Mouse (Mus musculus) midbrain, embryonic 13.5 days (tissue): ENCODE measurements around the gene Trmt2a. TPM values are rescaled to one million over a fixed set of nuclear protein-coding genes. Genes with fewer than 3 reads are reported as not detected.

Experiments
- ATAC-seq: fragments of 200-750 bp; cut with Nextera tagmentation; 2 replicates; pipeline ENCODE4 v1.8.0; 2017; ENCODE audit warnings: mild to moderate bottlenecking, moderate TSS enrichment, moderate library complexity
- H3K27ac ChIP-seq: fragments of 300-500 bp; sonication (generic); 2 replicates; pipeline ENCODE4 v1.5.1; 2015; ENCODE audit warnings: inconsistent platforms, mild to moderate bottlenecking, moderate library complexity
- H3K27me3 ChIP-seq: fragments of 300-500 bp; sonication (generic); 2 replicates; pipeline ENCODE4 v1.6.1; 2015; ENCODE audit warnings: mild to moderate bottlenecking, inconsistent platforms
- H3K36me3 ChIP-seq: fragments of 300-500 bp; sonication (generic); 2 replicates; pipeline ENCODE4 v1.6.1; 2015; ENCODE audit warnings: mild to moderate bottlenecking, inconsistent platforms
- H3K4me1 ChIP-seq: fragments of 300-500 bp; sonication (generic); replicated peaks from 2 replicates; pipeline ENCODE4 v1.6.1; 2015; ENCODE audit warnings: inconsistent platforms
- H3K4me2 ChIP-seq: fragments of 300-500 bp; sonication (generic); replicated peaks from 2 replicates; pipeline ENCODE4 v1.6.1; 2015; ENCODE audit warnings: moderate library complexity, mild to moderate bottlenecking, inconsistent platforms
- H3K4me3 ChIP-seq: fragments of 300-500 bp; sonication (generic); replicated peaks from 2 replicates; pipeline ENCODE4 v1.5.1; 2015; ENCODE audit warnings: mild to moderate bottlenecking, inconsistent platforms
- H3K9ac ChIP-seq: fragments of 300-500 bp; sonication (generic); replicated peaks from 2 replicates; pipeline ENCODE4 v1.6.1; 2015; ENCODE audit warnings: mild to moderate bottlenecking, inconsistent platforms
- H3K9me3 ChIP-seq: fragments of 300-500 bp; sonication (generic); 2 replicates; pipeline ENCODE4 v1.6.1; 2016; ENCODE audit warnings: mild to moderate bottlenecking, inconsistent platforms
- WGBS: fragments of 180-500 bp; shearing (Covaris S2); methylation state at CpG from one replicate; pipeline ENCODE4 v1.1.7; 2015; 5-methylcytosine and 5-hydroxymethylcytosine counted together
- polyA plus RNA-seq: library from polyadenylated mRNA; unstranded; fragments of >200 nt; fragmentation: Nextera tagmentation; extraction: Ambion mirVana; gene quantifications from 2 replicates; pipeline ENCODE4 v1.2.1, GENCODE M21; 2015

Trmt2a gene
- polyA plus RNA-seq = 100 and 115 TPM in 2 replicates

DNA sequence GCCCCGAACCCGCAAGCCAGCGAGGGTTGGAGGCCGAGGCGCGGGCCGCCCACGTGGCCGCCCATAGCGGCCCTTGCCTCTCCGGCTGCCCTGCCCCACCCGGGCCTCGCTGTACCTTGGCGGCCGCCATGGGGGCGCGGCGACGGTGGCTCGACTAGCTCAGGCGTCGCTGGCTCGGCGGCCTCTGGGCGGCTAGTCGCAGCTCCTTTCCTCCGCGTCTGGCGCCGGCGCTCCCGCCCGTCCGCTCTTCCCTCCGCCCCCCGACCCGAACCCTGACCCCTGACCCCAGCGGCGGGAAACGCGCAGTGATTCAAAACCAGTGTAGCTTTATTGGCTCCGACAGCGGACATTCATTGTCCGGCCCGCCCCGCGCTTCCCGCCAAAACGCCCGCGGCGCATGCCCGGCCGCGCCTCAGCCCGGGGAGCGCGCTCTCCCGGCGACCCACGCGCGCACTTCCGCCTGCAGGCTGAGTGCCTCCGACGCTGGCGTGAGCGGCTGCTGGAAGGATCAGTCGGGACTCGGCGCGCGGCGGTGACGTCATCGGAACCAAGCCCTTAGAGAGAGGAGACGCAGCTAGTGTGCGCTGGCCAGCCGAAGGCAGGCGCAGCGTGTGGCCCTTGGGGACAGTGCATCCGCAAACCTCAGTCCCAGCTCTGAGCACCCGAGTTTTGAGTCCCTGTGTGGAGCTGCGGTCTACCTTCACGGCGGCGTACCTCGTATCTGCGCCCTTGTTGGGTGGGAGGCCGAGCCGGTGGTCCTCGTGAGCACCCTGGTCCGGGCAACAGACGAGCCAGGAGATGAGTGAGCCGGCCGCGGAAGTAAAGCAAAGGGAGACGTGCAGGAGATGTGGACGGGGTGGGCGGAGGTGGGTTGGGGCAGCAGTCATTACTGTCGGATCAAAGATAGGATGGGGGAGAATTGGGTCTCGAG lies at the start of gene Trmt2a, which contains the start of gene Ranbp1:
TSS of gene Trmt2a (plus strand) at position 247 of the 931 bp plus-strand sequence.
TSS of gene Ranbp1 (minus strand) at position 300 of the 931 bp plus-strand sequence.
- ATAC-seq = peak; percentile 97
- H3K9me3 ChIP-seq = no peaks in the 10 kb centered on the region
- peak within 1 kb of the TSS; percentile 90 for H3K4me2 ChIP-seq
- H3K36me3 ChIP-seq = peaks cover 64% of the 10 kb centered on the region
- peak within 1 kb of the TSS; percentile 94 for H3K4me3 ChIP-seq
- peak within 1 kb of the TSS; percentile 87 for H3K9ac ChIP-seq
- no peaks in the 10 kb centered on the region for H3K27me3 ChIP-seq
- under 1% methylated on average over 102 of the region's 102 CpGs for WGBS
- H3K27ac ChIP-seq = peak within 1 kb of the TSS; percentile 89
- peaks cover 50% of the 10 kb centered on the region for H3K4me1 ChIP-seq

DNA sequence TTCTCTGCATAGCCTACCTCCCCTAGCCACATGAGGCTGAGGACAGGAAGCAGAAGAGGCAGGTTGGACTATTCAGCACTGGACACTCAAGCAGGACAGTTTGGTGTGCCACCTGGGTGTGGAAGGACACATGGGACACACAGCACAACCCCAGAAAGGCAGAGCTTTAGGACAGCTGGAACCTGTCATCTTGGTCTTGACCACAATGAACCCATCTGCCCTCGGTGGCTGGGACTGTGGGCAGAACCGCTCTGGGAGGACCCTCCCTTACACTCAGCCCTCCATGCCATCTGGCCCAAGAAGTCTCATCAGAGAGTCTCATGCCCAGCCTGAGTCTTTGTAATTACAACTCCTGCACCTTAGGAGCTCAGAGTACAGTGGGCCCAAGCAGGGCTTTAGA lies 48.4 kb upstream of the Trmt2a start:
- no peaks in the 10 kb centered on the region for H3K9me3 ChIP-seq
- H3K27ac ChIP-seq = 0 out of 2 replicates have a peak overlapping the region, but pooled peaks have one; percentile 70
- WGBS = 90% methylated on average over 2 of the region's 2 CpGs
- no peaks in the 10 kb centered on the region for H3K36me3 ChIP-seq
- no peak overlapping the region for H3K4me3 ChIP-seq
- H3K27me3 ChIP-seq = no peaks in the 10 kb centered on the region
- H3K4me1 ChIP-seq = peaks cover 51% of the 10 kb centered on the region
- no peak for ATAC-seq
- no peak overlapping the region for H3K9ac ChIP-seq
- no peak overlapping the region for H3K4me2 ChIP-seq

DNA sequence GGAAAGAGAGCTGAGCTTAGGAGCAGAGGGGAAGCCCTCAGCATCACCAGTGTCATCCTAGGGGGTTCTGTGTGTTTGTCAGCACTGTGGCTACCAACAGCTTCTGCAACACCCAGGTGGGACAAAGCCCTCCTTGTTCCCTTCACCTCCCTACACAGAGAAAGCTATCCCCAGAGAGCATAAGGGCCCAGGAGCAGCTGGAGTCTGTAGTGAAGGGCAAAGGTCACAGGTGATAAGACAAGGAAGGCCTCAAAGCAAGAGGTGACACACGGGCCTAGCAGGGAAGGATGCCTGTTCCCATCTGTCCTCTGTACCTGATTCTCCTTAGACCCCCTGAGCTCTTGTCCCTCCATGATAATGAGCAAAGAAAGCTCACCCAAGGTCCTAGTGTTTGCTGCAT lies 46.9 kb upstream of the Trmt2a start:
- H3K4me2 ChIP-seq = no peak overlapping the region
- no peak for ATAC-seq
- H3K27me3 ChIP-seq = no peaks in the 10 kb centered on the region
- H3K4me1 ChIP-seq = peaks cover 50% of the 10 kb centered on the region
- H3K9me3 ChIP-seq = no peaks in the 10 kb centered on the region
- H3K36me3 ChIP-seq = no peaks in the 10 kb centered on the region
- H3K9ac ChIP-seq = no peak overlapping the region
- H3K4me3 ChIP-seq = no peak overlapping the region
- no peak overlapping the region for H3K27ac ChIP-seq
- WGBS = 64% methylated on average over 1 of the region's 1 CpGs

DNA sequence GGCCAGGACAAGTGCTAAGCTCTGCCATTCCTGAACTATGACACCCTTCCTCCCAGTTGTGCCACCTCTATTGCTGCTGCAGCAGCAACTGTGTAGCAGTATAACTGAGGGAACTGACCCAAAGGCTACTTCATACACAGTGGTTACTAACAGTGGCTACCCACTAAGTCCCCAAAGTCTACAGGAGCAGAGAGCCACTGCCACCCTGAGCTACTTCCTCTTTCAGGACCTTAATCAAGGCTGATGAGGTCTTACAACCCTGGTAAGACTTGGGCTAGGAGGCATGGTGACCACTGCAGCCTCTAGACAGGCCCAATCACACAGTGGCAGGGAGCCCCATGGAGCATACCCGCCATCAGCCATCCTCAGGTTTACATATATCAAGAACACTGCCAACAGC lies 46.4 kb upstream of the Trmt2a start:
- 94% methylated on average over 1 of the region's 1 CpGs for WGBS
- no peaks in the 10 kb centered on the region for H3K9me3 ChIP-seq
- H3K27ac ChIP-seq = no peak overlapping the region
- H3K4me3 ChIP-seq = no peak overlapping the region
- H3K36me3 ChIP-seq = no peaks in the 10 kb centered on the region
- no peak overlapping the region for H3K9ac ChIP-seq
- no peak for ATAC-seq
- no peak overlapping the region for H3K4me2 ChIP-seq
- peaks cover 50% of the 10 kb centered on the region for H3K4me1 ChIP-seq
- H3K27me3 ChIP-seq = no peaks in the 10 kb centered on the region

DNA sequence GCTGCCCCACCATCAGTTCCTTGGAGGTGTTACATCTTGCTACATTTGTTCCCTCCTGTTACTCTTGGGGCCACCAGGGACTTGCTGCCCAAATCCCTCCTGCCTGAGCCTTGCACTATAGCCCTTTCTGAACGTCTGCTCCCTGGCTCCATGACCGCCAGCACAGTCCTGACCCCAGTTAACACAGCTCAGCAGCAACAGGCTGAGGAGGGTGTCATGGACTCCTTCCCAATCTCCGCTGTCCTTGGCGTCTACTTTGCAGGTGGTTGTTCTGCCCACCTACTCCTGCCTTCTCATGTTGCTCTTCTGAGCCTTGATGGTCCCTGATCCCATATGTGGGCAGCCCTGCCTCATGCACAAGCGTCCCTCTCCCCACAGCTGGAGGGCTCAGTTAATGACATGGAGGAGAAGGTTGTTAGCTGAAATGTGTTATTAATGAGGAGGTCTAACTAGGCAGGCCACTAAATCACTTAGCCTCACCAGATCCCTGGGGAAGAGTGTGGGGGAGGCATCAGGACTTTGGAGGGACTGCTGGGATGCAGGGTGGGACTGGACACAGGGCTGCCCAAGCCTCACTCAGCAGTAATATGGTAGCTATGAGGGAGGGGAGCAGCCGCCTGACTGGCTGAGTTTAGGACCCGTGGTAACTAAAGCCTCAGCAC lies 44.9 kb upstream of the Trmt2a start:
- H3K4me2 ChIP-seq = no peak overlapping the region
- H3K4me1 ChIP-seq = peaks cover 35% of the 10 kb centered on the region
- H3K36me3 ChIP-seq = no peaks in the 10 kb centered on the region
- H3K4me3 ChIP-seq = no peak overlapping the region
- no peaks in the 10 kb centered on the region for H3K27me3 ChIP-seq
- no peak overlapping the region for H3K27ac ChIP-seq
- WGBS = 63% methylated on average over 7 of the region's 7 CpGs
- H3K9ac ChIP-seq = no peak overlapping the region
- no peaks in the 10 kb centered on the region for H3K9me3 ChIP-seq
- 0 out of 2 replicates have a peak, but pooled peaks have one; percentile 17 for ATAC-seq

DNA sequence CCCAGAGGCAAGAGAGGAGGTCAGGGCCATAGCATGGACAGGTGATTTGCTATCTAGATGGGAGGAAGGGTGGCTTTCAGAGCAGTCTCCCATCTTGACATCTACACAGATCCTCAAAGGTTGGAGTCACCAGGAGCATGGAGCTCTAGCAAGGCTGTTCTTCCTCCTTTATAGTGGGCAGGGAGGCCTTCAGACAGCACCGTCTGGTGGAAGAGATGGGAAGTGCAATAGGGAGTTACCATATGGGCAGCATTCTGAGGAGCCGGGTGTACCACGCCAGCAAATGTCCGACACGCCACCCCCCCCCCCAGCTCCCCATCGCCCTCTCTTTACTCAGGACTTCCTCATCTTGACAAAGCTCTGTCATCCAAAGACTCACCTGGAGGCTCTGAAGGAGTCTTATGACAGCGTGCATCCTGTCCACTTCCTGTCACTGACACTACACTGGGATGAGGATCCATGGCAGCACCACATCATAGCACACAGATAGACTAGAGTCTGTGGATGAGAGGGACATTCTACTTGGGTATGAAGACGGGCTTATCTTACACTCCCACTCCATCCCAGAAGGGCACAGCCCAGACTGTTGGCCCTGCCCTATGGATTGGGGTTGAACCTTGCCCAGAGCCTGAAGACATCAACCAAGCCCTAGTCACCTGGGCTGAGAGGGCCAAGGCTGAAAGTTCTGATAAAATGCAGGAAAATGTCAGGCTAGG lies 37.6 kb upstream of the Trmt2a start:
- no peaks in the 10 kb centered on the region for H3K36me3 ChIP-seq
- H3K9ac ChIP-seq = peak overlapping the region; percentile 14; the same call in 1 of the 2 replicates
- H3K27me3 ChIP-seq = peaks cover 6% of the 10 kb centered on the region; the same call in 1 of the 2 replicates
- 21% methylated on average over 8 of the region's 8 CpGs for WGBS
- no peaks in the 10 kb centered on the region for H3K9me3 ChIP-seq
- ATAC-seq = no peak
- no peak overlapping the region for H3K4me3 ChIP-seq
- H3K27ac ChIP-seq = no peak overlapping the region
- peaks cover 50% of the 10 kb centered on the region for H3K4me1 ChIP-seq
- no peak overlapping the region for H3K4me2 ChIP-seq

DNA sequence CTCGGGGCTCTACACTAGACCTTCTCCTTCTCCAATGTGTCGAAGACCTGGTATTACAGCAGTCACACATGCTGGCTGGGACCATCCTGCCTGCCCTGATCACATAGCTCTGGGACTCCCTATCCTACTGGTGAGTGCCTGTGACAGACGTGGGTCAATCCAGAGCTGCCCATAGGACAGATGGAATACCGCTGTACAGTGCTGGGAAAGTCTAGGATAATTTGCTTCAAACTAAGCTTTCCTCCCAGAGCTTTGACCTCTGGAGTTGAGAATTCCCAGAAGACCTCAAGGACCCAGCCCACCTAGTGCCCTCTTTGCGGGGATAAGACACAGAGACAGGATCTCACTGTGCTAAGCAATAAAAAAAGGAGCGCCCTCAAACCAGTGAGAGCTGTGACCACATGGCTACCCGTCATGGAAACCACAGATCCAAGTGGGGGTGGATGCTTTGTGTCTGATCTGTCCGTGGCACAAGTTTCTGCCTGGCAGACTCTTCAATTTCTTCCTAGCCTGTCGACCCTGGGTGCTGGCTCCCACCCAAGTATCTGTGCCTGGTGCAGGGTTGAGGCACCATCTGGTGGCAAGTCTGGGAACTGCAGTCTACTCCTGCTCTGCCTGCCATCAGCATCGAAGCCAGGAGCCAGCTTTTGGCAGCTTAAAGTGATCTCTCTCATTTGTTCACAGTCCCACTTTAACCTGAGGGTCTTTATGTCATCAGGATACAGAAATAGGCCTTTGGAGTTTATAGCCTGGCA lies 36.9 kb upstream of the Trmt2a start:
- no peaks in the 10 kb centered on the region for H3K9me3 ChIP-seq
- H3K36me3 ChIP-seq = no peaks in the 10 kb centered on the region
- H3K4me3 ChIP-seq = no peak overlapping the region
- 0 out of 2 replicates have a peak overlapping the region, but pooled peaks have one; percentile 95 for H3K27ac ChIP-seq
- H3K4me1 ChIP-seq = peaks cover 56% of the 10 kb centered on the region
- H3K27me3 ChIP-seq = peaks cover 6% of the 10 kb centered on the region; the same call in 1 of the 2 replicates
- 50% methylated on average over 10 of the region's 10 CpGs for WGBS
- H3K9ac ChIP-seq = peak overlapping the region; percentile 14; the same call in 1 of the 2 replicates
- no peak for ATAC-seq
- no peak overlapping the region for H3K4me2 ChIP-seq

DNA sequence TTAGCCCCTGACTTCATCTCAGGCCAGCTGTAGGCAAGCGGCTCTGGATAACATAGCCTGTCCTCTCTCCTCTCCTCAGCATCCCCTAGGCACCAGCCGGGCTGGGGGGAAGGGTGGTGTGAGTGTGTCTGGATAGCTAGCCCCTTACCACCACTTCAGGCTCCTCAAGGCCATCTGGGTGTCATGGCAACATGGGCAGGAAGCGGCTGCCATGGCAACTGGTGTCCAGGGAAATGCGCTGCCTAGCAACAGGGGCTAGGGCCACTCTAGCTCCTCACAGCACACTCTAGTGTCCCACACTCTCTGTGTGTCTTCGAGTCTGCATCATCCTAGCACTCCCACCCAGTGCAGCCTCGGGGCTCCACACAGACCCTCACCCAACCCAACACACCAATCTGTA lies 34.8 kb upstream of the Trmt2a start:
- WGBS = 11% methylated on average over 6 of the region's 6 CpGs
- Histone ChIP-seq H3K27me3 (peaks cover 6% of the 10 kb centered on the region; the same call in 1 of the 2 replicates), H3K4me3 (peak overlapping the region; percentile 35), H3K9ac (peak overlapping the region; percentile 64), H3K27ac (peak overlapping the region; percentile 95), H3K36me3 (no peaks in the 10 kb centered on the region), H3K4me1 (peaks cover 62% of the 10 kb centered on the region), H3K4me2 (peak overlapping the region; percentile 61), H3K9me3 (no peaks in the 10 kb centered on the region)
- ATAC-seq = peak; percentile 97

DNA sequence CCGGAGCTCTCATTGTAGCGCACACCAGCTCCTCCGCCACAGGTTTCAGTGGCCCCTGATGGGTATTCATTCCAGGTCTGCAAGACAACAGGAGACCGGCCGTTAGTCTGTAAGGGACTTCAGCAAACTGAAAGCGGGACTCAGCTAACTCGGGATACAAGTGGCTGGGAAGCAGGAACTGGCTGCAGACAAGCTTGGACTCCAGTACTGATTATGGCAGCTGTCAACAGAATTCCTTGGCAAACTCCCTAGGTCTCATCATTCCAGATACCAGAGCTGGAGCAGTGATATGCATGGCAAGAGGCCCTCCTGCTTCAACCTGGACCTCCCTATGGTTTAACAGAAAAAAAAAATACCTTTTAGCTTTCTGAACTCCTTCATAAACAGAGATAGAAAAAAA lies 33.6 kb upstream of the Trmt2a start:
- peak overlapping the region; percentile 95 for H3K27ac ChIP-seq
- no peaks in the 10 kb centered on the region for H3K9me3 ChIP-seq
- peaks cover 68% of the 10 kb centered on the region for H3K4me1 ChIP-seq
- peak overlapping the region; percentile 64 for H3K9ac ChIP-seq
- no peak for ATAC-seq
- 65% methylated on average over 7 of the region's 7 CpGs for WGBS
- peak overlapping the region; percentile 61 for H3K4me2 ChIP-seq
- no peaks in the 10 kb centered on the region for H3K36me3 ChIP-seq
- H3K4me3 ChIP-seq = peak overlapping the region; percentile 35
- peaks cover 4% of the 10 kb centered on the region; the same call in 1 of the 2 replicates for H3K27me3 ChIP-seq

DNA sequence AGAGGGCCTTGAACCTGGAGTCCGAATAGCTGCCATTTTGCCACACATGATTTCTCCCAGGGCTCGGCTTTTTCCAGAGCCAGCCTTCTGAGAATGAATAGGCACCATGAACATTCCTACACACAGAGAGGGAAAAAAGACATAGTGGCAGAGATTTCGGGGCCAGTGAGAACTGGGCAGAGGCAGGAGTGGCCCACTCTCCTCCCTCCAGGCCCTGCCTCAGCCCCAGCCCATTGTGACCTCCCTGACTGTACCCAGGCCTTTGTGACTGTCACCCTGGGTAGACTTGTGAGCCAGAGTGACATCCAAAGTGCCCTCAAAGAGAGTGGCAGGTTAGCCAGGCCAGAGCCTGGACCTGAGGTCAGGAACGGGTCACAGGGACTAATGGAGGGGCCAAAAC lies 30.9 kb upstream of the Trmt2a start, which contains the start of gene Ccdc188:
TSS of gene Ccdc188 (plus strand) at position 301 of the 400 bp plus-strand sequence.
- H3K4me3 ChIP-seq = no peak within 1 kb of the TSS
- no peak within 1 kb of the TSS for H3K4me2 ChIP-seq
- no peaks in the 10 kb centered on the region for H3K9me3 ChIP-seq
- no peak for ATAC-seq
- H3K4me1 ChIP-seq = peaks cover 57% of the 10 kb centered on the region
- no peak within 1 kb of the TSS; the same call in 1 of the 2 replicates for H3K9ac ChIP-seq
- WGBS = 83% methylated on average over 4 of the region's 4 CpGs
- no peak within 1 kb of the TSS for H3K27ac ChIP-seq
- no peaks in the 10 kb centered on the region for H3K27me3 ChIP-seq
- peaks cover 10% of the 10 kb centered on the region for H3K36me3 ChIP-seq

DNA sequence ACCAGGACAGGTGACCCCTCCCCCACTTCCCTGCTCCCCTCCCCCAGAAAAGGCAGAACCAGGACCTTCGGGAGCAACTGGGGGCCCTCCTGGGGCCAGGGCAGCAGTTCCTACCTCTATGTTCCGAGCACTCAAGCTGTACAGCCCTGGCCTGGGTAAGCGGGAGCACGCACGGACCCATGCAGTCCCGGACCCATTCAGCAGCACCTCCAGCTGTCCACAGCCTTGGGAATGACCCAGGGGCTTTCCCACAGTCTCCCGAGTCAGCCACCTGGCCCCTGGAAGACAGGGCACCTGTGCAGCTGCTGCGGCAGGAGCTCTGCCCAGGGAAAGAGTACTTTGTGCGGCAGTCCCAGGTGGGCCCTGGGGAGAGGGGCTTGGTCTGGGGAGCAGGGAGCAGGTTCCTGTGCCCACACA lies 29.9 kb upstream of the Trmt2a start:
- Histone ChIP-seq H3K27me3 (no peaks in the 10 kb centered on the region), H3K27ac (no peak overlapping the region), H3K4me1 (peaks cover 50% of the 10 kb centered on the region), H3K9ac (no peak overlapping the region), H3K4me3 (no peak overlapping the region), H3K36me3 (peaks cover 20% of the 10 kb centered on the region), H3K4me2 (no peak overlapping the region), H3K9me3 (no peaks in the 10 kb centered on the region)
- WGBS = 82% methylated on average over 9 of the region's 9 CpGs
- no peak for ATAC-seq
